Mouse (Mus musculus) brain, embryonic 14.5 days (tissue): ENCODE measurements around the gene Eef1a2. TPM values are rescaled to one million over a fixed set of nuclear protein-coding genes. Genes with fewer than 3 reads are reported as not detected.

ENCODE experiments used
- DNase-seq: peaks from one replicate; pipeline ENCODE4 v3.0.0-alpha.2; 2011; ENCODE audit warnings: low read depth
- CTCF ChIP-seq: fragments of 200-500 bp; IDR thresholded peaks from 2 replicates; pipeline ENCODE4 v1.5.1; 2012; ENCODE audit warnings: inconsistent platforms, mild to moderate bottlenecking, moderate library complexity, borderline replicate concordance; ENCODE audit not compliant: insufficient read depth, insufficient read length; ENCODE audit errors: extremely low read depth
- POLR2A ChIP-seq: fragments of 200-500 bp; IDR thresholded peaks from 2 replicates; pipeline ENCODE4 v1.6.1; 2012; ENCODE audit warnings: mild to moderate bottlenecking, inconsistent platforms, borderline replicate concordance; ENCODE audit not compliant: poor library complexity, insufficient read depth, insufficient read length, severe bottlenecking; ENCODE audit errors: extremely low read depth
- polyA plus RNA-seq: library from polyadenylated mRNA; depleted of rRNA; stranded (reverse); fragments of >200 nt; gene quantifications from 2 replicates; pipeline ENCODE4 v1.2.3, GENCODE M21; 2012

Eef1a2 gene
- polyA plus RNA-seq, 1 experiment: 133 TPM

GRCm38 (mm10) chr2:181143509-181144276 lies 13.1 kb downstream of the Eef1a2 start:
- no peak for DNase-seq

GRCm38 (mm10) chr2:181142703-181143135 lies 14.1 kb downstream of the Eef1a2 start:
- no peak for DNase-seq
- TF ChIP-seq CTCF (no peak), POLR2A (no peak)

More at GRCm38 (mm10) chr2:181143509-181144276, 13.1 kb downstream of the Eef1a2 start:
- TF ChIP-seq CTCF: no peak
- TF ChIP-seq POLR2A: no peak

- DNase-seq: no peak
- no peak for TF ChIP-seq CTCF
- TF ChIP-seq POLR2A: no peak
Observed at GRCm38 (mm10) chr2:181139641-181140193, 17.1 kb downstream of the Eef1a2 start.

- TF ChIP-seq POLR2A (no peak), CTCF (no peak)
- DNase-seq: no peak
Observed at GRCm38 (mm10) chr2:181136934-181137333, 19.9 kb downstream of the Eef1a2 start.

GRCm38 (mm10) chr2:181135446-181135818 lies 21.4 kb downstream of the Eef1a2 start:
- TF ChIP-seq POLR2A (no peak), CTCF (no peak)
- DNase-seq: no peak

GRCm38 (mm10) chr2:181134591-181135445 lies 22.0 kb downstream of the Eef1a2 start, which contains the start of gene Kcnq2:
Kcnq2 (minus strand) TSS chr2:181135300.
- TF ChIP-seq CTCF: no peak
- TF ChIP-seq POLR2A: peak; percentile 65
- peak; percentile 77 for DNase-seq

- TF ChIP-seq CTCF (no peak), POLR2A (peak; percentile 28; the same call in 1 of the 2 replicates)
- peak; percentile 83 for DNase-seq
Observed at GRCm38 (mm10) chr2:181133837-181134590, 22.8 kb downstream of the Eef1a2 start.

- DNase-seq: no peak
- no peak for TF ChIP-seq POLR2A
Observed at GRCm38 (mm10) chr2:181130245-181130644, 26.6 kb downstream of the Eef1a2 start.

- DNase-seq: no peak
- TF ChIP-seq CTCF (no peak), POLR2A (no peak)
Observed at GRCm38 (mm10) chr2:181128963-181129362, 27.9 kb downstream of the Eef1a2 start.

GRCm38 (mm10) chr2:181127786-181128185 lies 29.0 kb downstream of the Eef1a2 start:
- no peak for TF ChIP-seq CTCF
- no peak for TF ChIP-seq POLR2A
- DNase-seq: no peak
